Mouse (Mus musculus): ENCODE measurements at regions not wholly inside any gene's neighbourhood (a gene's known extent, or its start where the extent isn't known, plus 50 kb on each side); places are given as distances from the start of the nearest gene placed in this dataset.
A peak's percentile ranks its signal among the peaks of the same experiment; 100 is the strongest.

DNA sequence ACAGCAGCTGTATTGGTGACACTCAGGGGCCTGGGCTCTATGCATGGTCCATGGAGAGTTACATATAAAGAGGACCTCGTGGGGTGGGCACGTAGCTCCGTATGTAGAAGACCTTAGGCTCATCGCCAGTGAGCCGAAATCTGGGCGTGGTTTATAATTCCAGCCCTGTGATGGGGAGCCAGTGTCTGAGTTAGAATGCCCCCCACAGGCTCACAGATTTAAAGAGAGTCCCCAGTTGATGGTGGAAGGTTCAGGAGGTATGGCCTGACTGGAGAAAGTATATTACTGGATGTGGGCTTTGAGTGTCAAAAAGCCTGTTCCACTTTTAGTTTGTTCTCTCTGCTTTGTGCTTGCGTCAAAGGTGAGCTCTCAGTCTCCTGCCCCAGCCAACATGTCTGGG, 54.8 kb downstream of the 1700122O11Rik start:
- DNase-seq = no peak

DNA sequence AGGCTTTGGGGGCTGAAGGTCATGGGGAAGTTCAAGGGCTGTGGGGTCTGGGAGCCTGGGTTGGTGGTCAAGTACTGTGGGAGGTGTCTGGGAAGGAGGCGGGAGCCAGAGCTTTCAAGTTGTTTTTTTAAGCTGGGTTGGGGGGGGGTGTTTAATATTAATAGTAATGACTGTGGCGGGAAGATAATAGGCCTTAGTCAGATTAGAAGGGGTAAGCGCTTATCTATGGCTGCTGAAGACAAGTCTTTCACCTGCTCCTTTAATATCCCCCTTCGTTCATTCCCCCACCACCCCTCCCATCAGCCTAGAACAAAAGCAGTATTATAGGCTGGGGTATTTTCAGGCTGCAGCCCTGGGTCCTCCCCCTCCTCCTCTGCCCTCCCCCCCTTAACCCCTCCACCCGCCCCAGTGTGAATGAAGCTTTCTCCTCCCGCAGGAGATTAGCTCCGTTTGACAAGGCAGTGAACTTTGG, 56.5 kb downstream of the 1700122O11Rik start:
- DNase-seq = no peak

DNA sequence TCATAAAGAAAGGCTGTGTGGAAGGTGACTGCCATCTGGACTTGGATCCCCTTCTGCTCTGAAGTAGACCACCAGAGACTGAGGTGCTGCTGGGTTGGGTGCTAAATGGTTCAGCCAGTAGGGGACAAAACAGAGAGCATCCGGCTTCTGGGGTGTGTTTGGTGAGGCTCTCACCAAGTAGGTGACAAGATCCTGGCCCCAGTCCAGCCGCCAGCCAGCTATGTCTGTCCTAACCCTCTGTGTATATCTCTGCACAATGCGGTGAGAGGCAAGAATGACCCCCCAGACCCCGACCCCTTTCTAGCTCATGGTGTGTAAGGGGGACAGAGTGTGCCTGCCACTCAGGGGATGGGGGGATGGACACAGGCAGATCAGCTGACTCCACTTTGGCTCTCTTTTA, 54.8 kb upstream of the Foxp4 start:
- no peak for DNase-seq

DNA sequence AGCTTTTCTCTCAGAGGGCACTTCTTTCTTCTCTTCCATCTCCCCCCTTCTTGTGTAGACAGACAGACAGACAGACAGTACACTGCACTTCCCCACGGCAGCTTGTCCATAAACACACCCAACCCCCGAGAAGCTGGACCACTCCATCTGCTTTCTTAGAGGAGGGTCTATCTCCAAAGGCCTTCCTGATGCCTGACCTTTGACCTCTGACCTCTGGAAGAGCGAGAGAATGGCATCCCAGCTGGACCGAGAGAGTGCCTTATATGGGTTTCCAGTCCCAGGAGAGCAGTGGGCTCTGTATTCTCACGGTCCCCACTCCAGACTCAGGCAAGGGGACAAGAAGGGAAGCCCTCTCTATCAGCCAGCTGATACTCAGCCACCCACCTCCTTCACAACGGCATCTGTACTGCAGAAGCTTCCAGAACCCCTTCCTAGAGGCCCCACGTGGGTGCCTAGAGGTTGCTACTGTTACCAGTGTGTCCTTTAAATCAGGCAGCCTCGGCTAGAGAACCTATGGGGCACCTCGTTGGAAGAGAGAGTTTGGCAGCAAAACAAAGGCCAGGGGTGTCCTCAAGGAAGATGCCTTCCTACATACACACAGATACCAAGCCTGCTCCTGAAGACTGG, 54.1 kb upstream of the Foxp4 start:
- DNase-seq = peak in 1 of 2 experiments; percentile 30

DNA sequence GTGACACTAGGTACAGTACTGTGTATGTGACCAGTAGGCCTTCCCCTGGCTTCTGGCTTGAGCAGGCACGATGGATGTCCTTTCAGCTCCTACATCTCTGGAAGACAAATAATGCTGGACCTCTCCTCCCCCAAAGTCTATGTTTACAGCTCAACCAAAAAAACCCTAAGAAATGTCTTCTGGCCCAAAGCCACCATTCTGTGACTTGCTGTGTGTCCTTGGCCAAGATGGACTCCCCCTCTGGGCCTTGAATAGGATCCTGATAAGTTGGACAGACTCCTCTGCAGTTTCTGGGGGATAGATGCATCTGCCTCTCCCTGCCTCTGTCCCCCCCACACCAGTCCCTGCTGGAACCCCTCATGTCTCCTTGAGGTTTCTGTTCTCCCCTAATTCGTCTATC, 53.6 kb upstream of the Foxp4 start:
- DNase-seq = no peak

DNA sequence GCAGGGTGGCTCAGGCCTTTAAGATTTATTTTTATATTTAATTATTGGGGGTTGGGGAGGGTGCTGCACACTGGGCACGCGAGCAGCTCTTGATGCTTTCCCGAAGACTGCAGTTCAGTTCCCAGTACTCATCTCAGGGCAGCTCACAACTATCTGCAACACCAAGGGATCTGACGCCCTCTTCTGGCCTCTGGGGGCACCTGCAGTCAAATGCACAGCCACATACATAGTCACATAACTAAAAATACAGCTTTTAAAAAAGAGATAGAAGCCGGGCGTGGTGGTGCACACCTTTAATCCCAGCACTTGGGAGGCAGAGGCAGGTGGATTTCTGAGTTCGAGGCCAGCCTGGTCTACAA, 52.5 kb upstream of the Foxp4 start:
- no peak for DNase-seq

DNA sequence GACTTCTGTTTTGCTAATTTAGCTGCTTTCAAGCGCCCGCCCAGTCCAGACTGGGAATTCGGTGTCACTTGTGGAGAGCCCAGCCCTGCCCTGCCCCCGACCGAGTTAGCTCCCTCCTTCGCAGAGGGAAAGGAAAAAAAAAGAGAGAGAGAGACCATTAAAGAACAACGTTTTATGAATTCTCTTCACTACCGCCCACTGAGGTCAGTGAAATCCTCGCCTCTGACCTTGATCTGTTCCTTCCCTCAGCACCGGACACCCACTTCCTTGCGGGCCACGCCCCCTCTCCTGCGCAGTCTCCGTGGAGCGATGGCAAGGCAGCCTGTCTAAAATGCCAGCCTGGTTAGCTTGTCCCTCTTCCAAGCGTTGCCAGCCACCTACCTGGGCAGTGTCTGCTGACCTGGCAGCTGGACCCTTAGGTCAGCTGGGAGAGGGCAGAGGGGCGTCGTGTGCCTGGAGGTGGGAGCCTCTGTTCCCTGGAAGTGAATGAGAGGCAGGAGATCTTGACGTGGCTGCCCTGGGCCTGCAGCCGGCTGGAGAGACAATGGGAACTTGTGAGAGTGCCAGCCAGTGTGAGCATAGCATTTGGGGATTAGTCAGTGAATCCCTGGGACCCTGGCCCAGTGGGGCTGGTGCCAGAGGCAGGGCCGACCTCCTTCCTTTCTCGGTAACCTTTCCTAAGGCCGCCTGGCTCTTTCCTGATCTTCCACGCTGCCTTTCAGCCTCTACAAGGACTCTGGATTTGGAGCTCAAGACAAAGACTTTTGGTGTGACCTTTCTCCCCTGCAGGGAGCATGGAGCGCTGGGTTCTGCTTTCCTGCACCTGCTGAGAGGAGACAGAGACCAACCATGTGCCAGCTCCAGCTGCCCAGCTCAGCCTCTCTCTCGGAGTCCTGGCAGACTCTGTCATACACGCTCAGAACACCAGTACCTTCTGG, 51.9 kb upstream of the Foxp4 start:
- DNase-seq = peak; percentile 77 to 85

DNA sequence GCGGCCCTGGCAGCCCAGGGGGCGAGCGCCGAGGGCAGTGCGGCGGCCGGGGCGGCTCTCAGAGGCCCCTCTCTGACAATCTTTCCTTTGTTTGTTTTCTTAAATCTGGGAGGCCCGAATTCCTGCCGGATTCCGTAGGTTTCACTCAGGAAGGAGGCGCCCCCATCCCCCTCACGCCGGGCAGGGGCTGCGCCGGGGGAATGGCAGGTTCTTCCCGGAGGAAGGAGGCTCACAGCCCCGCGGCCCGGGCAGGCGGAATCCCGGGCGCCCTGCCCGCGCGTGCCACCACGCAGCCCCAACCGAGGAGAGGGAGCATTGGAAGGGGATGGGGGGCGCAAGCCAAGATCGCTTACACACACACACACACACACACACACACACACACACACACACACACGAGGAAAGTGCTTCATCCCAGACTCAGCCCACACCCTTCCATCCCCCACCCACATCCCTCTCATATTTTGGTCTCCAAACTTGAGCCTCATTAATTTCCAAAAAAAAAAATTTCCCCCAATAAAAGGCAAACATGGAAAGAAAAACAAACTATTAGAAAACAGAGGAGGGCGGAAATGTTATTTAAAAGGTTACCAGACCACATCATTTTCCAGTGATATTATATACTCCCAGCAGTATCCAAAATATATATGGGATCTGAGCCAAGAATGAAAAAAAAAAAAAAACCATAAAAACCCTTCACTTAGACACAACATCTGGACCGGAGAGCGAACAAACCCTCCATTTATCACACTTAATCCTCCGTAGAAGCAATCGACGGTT, 51.0 kb upstream of the Foxp4 start:
- peak; percentile 72 to 82 for DNase-seq

DNA sequence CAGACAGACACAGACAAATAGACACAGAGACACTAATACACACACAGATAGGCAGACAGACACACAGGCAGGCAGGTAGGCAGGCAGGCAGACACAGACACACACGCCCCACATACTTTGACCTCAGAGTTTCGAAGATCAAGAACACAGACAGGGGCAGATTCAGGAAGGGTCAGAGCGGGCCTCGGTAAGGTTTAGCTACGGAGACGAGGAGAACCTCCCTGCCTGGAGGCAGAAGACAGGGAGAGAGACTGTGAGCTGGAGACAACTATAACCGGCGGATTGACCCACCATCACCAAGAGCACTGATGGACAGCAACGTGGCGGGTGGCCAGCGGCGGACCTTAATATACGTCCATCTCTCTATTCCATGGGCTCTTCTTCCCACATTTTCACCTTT, 50.1 kb upstream of the Foxp4 start:
- peak; percentile 37 to 48 for DNase-seq

Data from kidney, postnatal 4 days (tissue).